Mouse (Mus musculus): ENCODE results near the gene Lctl. TPM values are rescaled to one million over a fixed set of nuclear protein-coding genes. Genes with fewer than 3 reads are reported as not detected.
"Not testable (repeated sequence)": the region's sequence is repeated elsewhere in the genome, so short reads cannot be mapped to it uniquely, and the experiment has no call there.

Lctl gene
- polyA plus RNA-seq, 1 experiment = not detected

DNA sequence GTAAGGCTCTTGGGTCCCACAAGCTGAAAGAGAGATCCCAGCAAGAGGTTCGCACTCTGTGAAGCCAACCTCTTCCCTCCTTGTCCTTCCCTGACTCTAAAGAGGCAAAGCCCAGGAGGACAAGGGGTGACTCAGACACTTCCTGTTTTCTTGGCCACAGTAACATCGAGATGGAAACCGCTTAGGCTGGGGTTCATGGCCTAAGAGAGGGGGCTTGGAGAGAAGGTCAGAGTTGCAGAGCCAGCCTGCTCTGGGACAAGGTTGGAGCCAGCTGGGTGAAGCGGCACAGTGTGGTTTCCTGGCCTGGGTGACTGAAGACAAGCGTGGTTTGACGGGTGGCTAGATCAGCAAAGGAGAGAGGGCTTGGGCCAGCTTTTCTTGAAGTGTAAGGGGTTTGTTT is 11.6 kb upstream of the Lctl start:
- TF ChIP-seq POLR2A (IDR thresholded peaks at IDR 0.05; ENCODE audit: insufficient read depth, low read depth, low read length) (no peak), CTCF (IDR thresholded peaks at IDR 0.05; ENCODE audit: insufficient read depth, low read depth, low read length) (no peak)

GRCm38 (mm10) chr9:64110502-64110901 is 6.4 kb upstream of the Lctl start:
- 94% methylated on average over 16 of the region's 16 CpGs for WGBS
- H3K27ac ChIP-seq (ENCODE audit: insufficient read depth, low read depth, low read length) = no peak overlapping the region
- no peak overlapping the region for H3K4me3 ChIP-seq (ENCODE audit: insufficient read depth, low read depth, low read length)
- TF ChIP-seq POLR2A (IDR thresholded peaks at IDR 0.05; ENCODE audit: insufficient read depth, low read depth, low read length) (no peak), CTCF (IDR thresholded peaks at IDR 0.05; ENCODE audit: insufficient read depth, low read depth, low read length) (no peak)
- H3K4me1 ChIP-seq (ENCODE audit: control insufficient read depth, insufficient read depth, low read length) = no peaks in the 10 kb centered on the region

More for the DNA sequence above, 11.6 kb upstream of the Lctl start:
- no peak overlapping the region for H3K4me3 ChIP-seq (ENCODE audit: insufficient read depth, low read depth, low read length)
- no peaks in the 10 kb centered on the region for H3K4me1 ChIP-seq (ENCODE audit: control insufficient read depth, insufficient read depth, low read length)
- H3K27ac ChIP-seq (ENCODE audit: insufficient read depth, low read depth, low read length) = no peak overlapping the region
- WGBS = 84% methylated on average over 6 of the region's 6 CpGs

DNA sequence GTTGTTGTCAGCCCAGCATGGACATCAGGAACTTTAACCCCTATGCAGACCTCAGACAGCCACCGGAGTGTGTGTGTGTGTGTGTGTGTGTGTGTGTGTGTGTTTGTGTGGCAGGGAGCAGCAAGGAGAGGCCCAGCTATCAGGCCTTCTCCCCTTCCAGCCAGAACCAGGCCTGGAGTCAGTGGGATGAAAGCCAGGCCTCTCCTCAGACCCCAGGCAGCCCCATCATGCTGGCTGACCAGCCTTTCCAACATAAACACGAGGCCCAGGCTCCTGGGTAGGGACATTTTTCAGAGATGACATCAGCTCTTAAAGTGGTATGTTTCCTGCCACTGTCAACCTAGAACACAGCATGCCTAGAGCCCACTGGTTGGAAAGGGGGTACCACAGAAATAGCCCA is 2.3 kb upstream of the Lctl start:
- 67% methylated on average over 2 of the region's 2 CpGs for WGBS
- Histone ChIP-seq H3K4me1 (ENCODE audit: control insufficient read depth, insufficient read depth, low read length) (no peaks in the 10 kb centered on the region), H3K4me3 (ENCODE audit: insufficient read depth, low read depth, low read length) (no peak overlapping the region), H3K27ac (ENCODE audit: insufficient read depth, low read depth, low read length) (no peak overlapping the region)
- TF ChIP-seq CTCF (IDR thresholded peaks at IDR 0.05; ENCODE audit: insufficient read depth, low read depth, low read length) = no peak
- no peak for TF ChIP-seq POLR2A (IDR thresholded peaks at IDR 0.05; ENCODE audit: insufficient read depth, low read depth, low read length)

DNA sequence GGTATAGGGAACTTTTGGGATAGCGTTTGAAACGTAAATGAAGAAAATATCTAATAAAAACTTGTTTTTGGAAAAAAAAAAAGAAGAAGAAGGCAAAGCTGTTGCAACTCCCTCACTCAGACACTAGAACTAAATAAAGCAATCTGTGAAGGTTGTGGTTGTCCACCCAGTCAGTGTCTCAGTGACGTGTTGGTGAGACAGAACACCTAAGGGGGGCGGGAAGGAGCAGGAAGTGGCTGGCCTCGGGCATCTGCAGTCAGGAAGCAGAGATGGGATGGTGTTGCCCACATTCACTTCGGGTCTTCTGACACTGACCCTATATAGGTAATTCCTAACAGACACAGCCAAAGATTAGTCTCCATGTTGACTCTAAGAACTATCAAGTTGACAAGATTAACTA is 1.2 kb upstream of the Lctl start:
- no peak overlapping the region for H3K4me3 ChIP-seq (ENCODE audit: insufficient read depth, low read depth, low read length)

GRCm38 (mm10) chr9:64119898-64120297 is 3.0 kb downstream of the Lctl start:
- WGBS = 36% methylated on average over 8 of the region's 8 CpGs
- no peaks in the 10 kb centered on the region for H3K4me1 ChIP-seq (ENCODE audit: control insufficient read depth, insufficient read depth, low read length)
- H3K27ac ChIP-seq (ENCODE audit: insufficient read depth, low read depth, low read length) = no peak overlapping the region
- H3K4me3 ChIP-seq (ENCODE audit: insufficient read depth, low read depth, low read length) = no peak overlapping the region
- TF ChIP-seq POLR2A (IDR thresholded peaks at IDR 0.05; ENCODE audit: insufficient read depth, low read depth, low read length) = no peak
- 0 out of 2 replicates have a peak, but pooled peaks have one; percentile 40 for TF ChIP-seq CTCF (IDR thresholded peaks at IDR 0.05; ENCODE audit: insufficient read depth, low read depth, low read length)

More for the DNA sequence above, 1.2 kb upstream of the Lctl start:
- no peak overlapping the region for H3K27ac ChIP-seq (ENCODE audit: insufficient read depth, low read depth, low read length)
- WGBS = 91% methylated on average over 6 of the region's 6 CpGs
- TF ChIP-seq CTCF (IDR thresholded peaks at IDR 0.05; ENCODE audit: insufficient read depth, low read depth, low read length) (no peak), POLR2A (IDR thresholded peaks at IDR 0.05; ENCODE audit: insufficient read depth, low read depth, low read length) (no peak)
- no peaks in the 10 kb centered on the region for H3K4me1 ChIP-seq (ENCODE audit: control insufficient read depth, insufficient read depth, low read length)

GRCm38 (mm10) chr9:64120584-64121277 is 3.8 kb downstream of the Lctl start:
- no peak for TF ChIP-seq POLR2A (IDR thresholded peaks at IDR 0.05; ENCODE audit: insufficient read depth, low read depth, low read length)
- TF ChIP-seq CTCF (IDR thresholded peaks at IDR 0.05; ENCODE audit: insufficient read depth, low read depth, low read length) = no peak
- Histone ChIP-seq H3K4me3 (ENCODE audit: insufficient read depth, low read depth, low read length) (no peak overlapping the region), H3K4me1 (ENCODE audit: control insufficient read depth, insufficient read depth, low read length) (no peaks in the 10 kb centered on the region), H3K27ac (ENCODE audit: insufficient read depth, low read depth, low read length) (no peak overlapping the region)
- WGBS = 54% methylated on average over 11 of the region's 11 CpGs

GRCm38 (mm10) chr9:64122601-64123000 is 5.7 kb downstream of the Lctl start:
- no peak overlapping the region for H3K27ac ChIP-seq (ENCODE audit: insufficient read depth, low read depth, low read length)
- 95% methylated on average over 10 of the region's 10 CpGs for WGBS
- TF ChIP-seq CTCF (IDR thresholded peaks at IDR 0.05; ENCODE audit: insufficient read depth, low read depth, low read length) (no peak), POLR2A (IDR thresholded peaks at IDR 0.05; ENCODE audit: insufficient read depth, low read depth, low read length) (no peak)
- H3K4me1 ChIP-seq (ENCODE audit: control insufficient read depth, insufficient read depth, low read length) = no peaks in the 10 kb centered on the region
- no peak overlapping the region for H3K4me3 ChIP-seq (ENCODE audit: insufficient read depth, low read depth, low read length)

- WGBS = 74% methylated on average over 3 of the region's 3 CpGs
- not testable (repeated sequence) for H3K4me3 ChIP-seq (ENCODE audit: insufficient read depth, low read depth, low read length); H3K4me1 ChIP-seq (ENCODE audit: control insufficient read depth, insufficient read depth, low read length); H3K27ac ChIP-seq (ENCODE audit: insufficient read depth, low read depth, low read length)
These were observed 7.9 kb downstream of the Lctl start for GRCm38 (mm10) chr9:64124846-64125245.

GRCm38 (mm10) chr9:64125307-64125706 is 8.4 kb downstream of the Lctl start:
- WGBS = 89% methylated on average over 3 of the region's 3 CpGs
- Histone ChIP-seq H3K4me1 (ENCODE audit: control insufficient read depth, insufficient read depth, low read length) (no peaks in the 10 kb centered on the region), H3K4me3 (ENCODE audit: insufficient read depth, low read depth, low read length) (no peak overlapping the region), H3K27ac (ENCODE audit: insufficient read depth, low read depth, low read length) (no peak overlapping the region)
- TF ChIP-seq POLR2A (IDR thresholded peaks at IDR 0.05; ENCODE audit: insufficient read depth, low read depth, low read length) (no peak), CTCF (IDR thresholded peaks at IDR 0.05; ENCODE audit: insufficient read depth, low read depth, low read length) (no peak)

DNA sequence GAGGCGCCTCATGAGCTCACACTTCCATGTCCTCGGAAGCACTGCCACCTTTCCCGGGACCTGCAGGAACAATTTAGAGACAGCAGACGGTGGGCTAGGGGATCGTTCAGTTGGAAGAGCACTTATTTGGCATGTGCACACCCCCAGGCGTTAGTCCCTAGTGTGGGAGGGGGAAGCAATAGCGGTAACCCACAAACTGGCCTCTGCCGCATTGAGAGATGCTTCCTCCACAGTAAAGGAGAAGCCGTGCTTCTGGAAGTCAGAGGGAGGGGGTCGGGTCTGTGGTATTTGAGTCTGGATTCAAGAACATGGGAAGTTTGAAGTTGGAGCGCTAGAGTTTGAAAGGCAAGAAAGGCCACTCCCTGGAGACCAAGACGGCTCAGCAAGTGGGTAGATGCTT is 9.2 kb downstream of the Lctl start:
- H3K27ac ChIP-seq (ENCODE audit: insufficient read depth, low read depth, low read length) = no peak overlapping the region

More for the DNA sequence above, 9.2 kb downstream of the Lctl start:
- Histone ChIP-seq H3K4me3 (ENCODE audit: insufficient read depth, low read depth, low read length) (no peak overlapping the region), H3K4me1 (ENCODE audit: control insufficient read depth, insufficient read depth, low read length) (no peaks in the 10 kb centered on the region)
- 69% methylated on average over 12 of the region's 12 CpGs for WGBS
- no peak for TF ChIP-seq POLR2A (IDR thresholded peaks at IDR 0.05; ENCODE audit: insufficient read depth, low read depth, low read length)
- TF ChIP-seq CTCF (IDR thresholded peaks at IDR 0.05; ENCODE audit: insufficient read depth, low read depth, low read length) = no peak
